Mouse (Mus musculus) heart, postnatal 0 days (tissue): ENCODE measurements at regions not wholly inside any gene's neighbourhood (a gene's known extent, or its start where the extent isn't known, plus 50 kb on each side); places are given as distances from the start of the nearest gene placed in this dataset.

Experiments used
- CTCF ChIP-seq: IDR thresholded peaks from 2 replicates; pipeline ENCODE4 v1.5.1; 2016; ENCODE audit warnings: antibody characterized with exemption, control low read depth, low read depth
- EP300 ChIP-seq: IDR thresholded peaks from 2 replicates; pipeline ENCODE4 v1.6.1; 2016; ENCODE audit warnings: antibody characterized with exemption, low read depth

- TF ChIP-seq CTCF = no peak
- no peak for TF ChIP-seq EP300
Measured at GRCm38 (mm10) chr1:77824716-77825387, 310.0 kb upstream of the Epha4 start.
